Mouse (Mus musculus) gonadal fat pad, adult 2 months (tissue): Measurements from ENCODE around the gene Eml1. TPM values are rescaled to one million over a fixed set of nuclear protein-coding genes. Genes with fewer than 3 reads are reported as not detected.

Experiments used
- DNase-seq: peaks from one replicate; pipeline ENCODE4 v3.0.0-alpha.2; 2012; ENCODE audit warnings: low read depth
- polyA plus RNA-seq: library from polyadenylated mRNA; depleted of rRNA; stranded (reverse); fragments of >200 nt; gene quantifications from 2 replicates; pipeline ENCODE4 v1.2.3, GENCODE M21; 2012; rRNA removed

The Eml1 gene
- polyA plus RNA-seq, 1 experiment, result 34.7 TPM

DNA sequence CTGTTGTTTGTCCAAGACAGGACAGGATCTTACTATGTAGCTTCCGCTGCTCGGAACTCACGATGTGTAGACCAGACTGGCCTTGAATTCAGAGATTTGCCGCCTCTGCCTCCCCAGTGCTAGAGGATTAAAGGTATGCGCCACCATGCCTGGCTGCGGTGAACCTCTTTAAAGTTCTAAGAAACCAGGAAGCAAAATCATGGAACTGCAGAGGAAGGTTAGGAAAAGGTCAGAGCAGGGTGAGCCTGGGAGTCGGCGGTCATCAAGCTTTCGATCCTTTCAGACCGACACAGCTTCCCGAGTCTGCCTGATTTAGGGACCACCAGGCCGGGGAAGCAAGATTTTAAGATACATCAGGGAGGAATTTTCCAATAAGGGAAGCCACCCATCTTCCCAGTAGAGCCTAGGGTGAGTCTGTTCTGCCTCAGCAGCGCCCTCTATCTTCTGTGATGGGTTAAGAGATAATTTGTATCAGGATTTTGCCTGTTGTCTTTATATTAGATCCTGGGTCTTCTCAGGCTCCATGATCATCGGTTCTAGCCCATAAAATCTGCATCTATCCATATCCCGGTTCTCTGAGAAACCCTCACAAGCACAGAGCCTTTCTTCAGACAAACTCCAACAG is 176.6 kb downstream of the Eml1 start:
- no peak for DNase-seq

DNA sequence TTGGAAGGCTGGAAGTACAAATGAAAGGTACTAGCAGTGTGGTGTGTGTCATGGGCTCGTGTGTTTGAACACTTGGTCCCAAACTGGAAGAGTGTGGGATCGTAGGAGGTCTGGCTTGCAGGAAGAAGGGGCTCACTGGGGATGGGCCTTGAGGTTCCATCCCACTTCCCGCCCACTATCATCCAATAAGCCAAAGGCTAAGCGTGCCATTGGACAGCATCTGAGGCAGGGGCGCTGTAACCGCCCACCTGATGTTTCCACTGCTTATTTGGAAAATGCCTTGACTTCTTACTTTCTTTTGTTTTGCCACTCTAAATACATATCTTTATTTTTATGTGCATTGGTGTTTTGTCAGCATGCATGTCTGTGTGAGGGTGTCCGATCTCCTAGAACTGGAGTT is 181.0 kb downstream of the Eml1 start:
- no peak for DNase-seq

DNA sequence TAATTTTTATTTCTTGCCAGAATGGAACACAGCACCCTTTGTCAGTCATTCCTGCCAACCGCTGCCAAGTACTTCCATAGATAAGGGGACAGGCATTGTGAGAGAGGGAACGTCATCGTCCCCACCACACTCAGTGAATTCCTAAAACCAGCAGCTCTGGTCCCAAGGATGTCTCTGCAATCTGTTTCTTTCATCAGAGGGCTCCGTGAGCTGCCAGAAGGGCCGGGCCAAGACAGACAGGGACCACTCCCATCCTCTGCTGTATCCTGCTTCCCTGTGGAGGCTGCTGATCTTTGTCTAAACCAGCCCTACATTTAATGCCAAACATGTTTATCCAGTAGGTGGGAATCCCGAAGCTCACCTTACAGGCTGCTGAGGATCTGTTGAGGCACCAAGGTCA is 182.3 kb downstream of the Eml1 start:
- no peak for DNase-seq

DNA sequence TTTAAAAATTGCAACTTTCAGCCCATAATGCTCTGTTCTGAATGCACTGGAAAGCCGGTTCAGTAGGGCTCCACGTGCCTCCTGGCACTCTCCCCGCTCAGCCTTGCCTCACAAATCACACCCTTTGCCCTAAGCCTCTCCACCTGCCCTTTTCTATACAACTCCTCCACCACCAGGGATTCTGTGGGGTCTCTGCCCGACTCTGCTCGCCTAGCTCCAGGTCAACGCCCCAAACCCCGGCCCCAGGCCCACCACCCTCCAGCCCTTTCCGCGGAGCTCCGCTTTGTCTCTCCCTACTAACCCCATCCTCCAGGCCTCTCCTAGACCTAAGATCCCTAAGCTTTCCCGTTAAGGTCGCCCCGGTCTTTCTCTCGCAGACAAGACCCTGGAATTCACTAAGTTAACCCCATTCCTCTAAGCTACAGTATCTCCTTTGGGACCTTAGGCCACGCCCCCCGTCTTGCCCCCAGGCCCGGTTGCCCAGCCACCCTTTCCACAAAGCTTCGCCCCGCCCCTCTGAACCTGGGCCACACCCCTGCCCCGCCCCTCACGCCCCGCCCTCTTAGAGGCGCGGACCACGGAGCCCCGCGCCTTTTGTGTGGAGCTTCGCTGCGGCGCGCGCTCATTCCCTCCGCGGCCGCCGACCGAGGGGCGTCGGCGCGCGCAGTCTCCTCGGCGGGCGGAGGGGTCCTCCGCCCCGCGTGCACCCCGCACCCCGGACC is 183.5 kb downstream of the Eml1 start, which contains the start of gene Evl:
Evl (plus strand) TSS at position 601 of the 722 bp plus-strand sequence.
- DNase-seq, result no peak

DNA sequence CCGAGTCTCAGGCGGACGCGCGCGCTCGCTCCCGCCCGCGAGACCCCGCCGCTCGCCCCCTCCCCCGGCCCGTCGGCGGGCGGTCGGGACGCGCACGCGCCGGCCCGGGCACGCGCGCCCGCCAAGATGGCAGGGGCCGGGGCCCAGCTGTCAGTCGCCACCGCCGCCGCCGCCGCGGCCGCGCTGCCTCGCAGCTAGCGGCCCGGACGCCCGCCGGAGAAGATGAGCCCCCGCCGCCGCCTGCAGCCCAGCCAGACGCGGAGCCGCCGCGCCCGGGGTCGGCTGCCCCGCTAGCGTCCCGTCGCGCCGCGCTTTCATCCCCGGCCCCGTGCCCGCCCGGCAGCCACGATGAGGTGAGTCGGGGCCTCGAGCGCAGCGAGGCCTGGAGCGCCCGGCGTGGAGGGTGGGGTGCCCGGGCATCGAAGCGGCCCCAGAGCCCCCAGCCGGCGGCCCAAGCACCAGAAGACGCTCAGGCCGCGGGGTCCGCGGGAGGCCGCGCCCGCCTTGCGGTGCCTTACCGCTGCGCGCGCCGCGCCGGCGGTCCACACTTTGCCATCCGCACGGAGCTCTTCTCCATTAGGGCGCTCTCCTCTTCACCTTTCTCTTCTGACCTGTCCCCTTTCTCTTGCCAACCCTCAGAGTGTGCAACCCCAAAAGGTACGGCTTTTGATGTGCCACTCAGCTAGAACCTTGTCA is 184.3 kb downstream of the Eml1 start:
- no peak for DNase-seq

DNA sequence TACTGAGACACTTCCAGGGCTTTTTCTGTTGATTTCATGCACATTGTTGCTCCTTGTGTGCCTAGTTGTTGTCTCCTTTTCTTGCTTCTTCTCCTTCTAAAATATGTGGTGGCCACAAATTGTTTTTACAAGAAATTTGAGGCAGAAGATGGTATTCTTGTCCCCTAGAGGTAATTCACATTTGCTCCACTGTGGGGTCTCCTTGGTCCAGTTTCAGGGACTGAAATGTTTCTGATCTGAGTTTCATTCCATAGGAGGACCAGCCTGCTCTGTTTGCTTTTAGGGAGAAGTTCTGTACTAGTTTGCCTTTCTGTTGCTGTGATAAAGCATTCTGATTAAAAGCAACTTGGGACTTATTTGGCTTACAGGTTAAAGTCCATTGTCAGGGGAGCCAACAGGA is 187.4 kb downstream of the Eml1 start:
- no peak for DNase-seq

DNA sequence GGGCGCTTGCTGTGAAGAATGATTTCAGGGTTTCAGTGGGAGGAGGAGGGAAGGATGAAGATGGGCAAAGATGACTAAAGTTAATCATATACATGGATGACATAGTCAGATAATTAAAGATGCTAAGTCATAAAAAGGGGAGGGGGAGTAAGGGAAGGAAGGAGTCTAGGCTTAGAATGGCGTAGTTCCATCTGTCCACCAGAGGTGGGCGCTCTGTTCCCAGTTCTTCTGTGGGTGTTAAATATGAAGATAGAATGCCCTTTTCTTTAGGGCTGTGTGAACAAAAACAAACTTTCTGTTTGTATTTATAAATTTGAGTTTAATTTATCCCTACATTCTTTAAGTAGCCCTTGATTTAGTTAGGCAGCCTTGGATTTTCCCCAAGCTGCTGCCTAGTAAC is 192.5 kb downstream of the Eml1 start:
- DNase-seq, result no peak

DNA sequence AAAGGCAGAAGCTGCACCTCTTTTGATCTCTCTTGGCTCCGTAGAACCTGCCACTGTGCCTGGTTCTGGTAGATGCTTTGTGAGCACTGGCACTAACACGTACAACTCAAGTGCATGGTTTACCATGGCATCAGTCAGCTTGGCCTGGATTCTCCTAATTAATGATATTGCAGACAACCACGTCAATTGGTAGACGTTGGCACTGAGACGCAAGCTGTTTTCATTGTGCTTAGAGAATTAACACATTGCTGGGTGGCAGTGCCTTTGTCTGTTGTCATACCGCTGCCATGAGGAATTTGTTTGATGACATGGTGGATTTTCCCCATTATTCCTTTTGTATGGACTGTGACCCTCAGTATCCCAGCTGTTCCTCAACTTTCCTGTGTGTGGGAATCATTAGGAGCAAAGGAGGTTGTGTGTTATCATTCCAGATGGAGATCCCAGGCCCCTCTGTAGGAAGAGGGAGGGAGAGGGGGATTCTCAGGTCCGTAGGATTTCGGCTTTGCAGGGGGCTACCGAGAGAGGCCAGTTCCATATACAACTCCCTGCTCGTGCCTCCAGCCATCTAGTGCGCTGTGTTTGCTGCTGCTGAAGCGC is 194.3 kb downstream of the Eml1 start:
- DNase-seq, result no peak

DNA sequence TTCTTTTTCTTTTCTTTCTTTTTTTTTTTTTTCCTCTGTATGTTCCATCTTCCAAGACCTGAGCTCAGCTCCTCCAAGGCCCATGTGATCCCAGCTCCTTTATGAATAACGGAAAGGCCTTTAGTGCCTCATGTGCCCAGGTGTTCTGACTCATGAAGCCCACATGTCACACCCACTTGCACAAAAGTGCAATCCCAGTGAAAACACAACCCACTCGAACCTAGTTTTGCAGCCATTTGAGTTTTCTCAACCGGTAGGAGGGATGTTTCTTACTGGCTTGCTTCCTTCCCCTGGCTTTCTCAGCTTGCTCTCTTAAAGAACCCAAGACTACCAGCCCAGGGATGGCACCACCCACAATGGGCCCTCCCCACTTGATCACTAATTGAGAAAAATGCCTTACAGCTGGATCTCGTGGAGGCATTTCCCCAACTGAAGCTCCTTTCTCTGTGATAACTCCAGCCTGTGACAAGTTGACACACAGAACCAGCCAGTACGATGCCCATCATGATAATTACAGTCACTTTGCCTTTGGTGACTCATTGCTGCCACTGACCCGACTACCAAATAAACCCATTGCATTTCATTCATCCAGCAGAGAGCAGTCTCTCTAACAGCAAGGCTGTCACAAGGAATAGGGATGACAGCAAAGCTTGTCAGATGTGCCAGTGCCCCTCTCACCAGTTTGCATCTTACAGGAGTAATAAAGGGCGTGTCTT is 208.6 kb downstream of the Eml1 start:
- DNase-seq, result no peak

DNA sequence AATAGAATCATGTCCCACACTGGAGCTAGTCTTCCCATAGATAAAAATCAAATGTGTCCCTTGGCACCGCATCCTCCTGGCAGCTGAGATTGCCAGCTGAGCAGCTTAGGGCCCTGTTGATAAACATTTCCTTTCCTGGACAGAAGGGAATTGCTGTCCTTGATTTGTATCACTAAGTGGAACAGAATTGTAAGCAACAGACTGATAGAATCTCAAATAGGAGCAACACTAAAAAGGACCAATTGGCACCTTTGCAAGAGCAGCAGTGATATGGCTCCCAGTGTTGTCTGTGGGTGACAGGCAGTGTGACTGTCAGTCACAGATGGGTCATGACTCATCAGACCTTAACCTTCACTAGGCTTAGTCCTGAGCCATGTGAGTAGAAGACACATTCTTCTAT is 213.0 kb downstream of the Eml1 start:
- no peak for DNase-seq

Other genes starting within 250 kb of the Eml1 start
- gene Setd3, start 191.6 kb upstream of the Eml1 start, polyA plus RNA-seq, result 36.8 and 38.3 TPM in 2 replicates
- 11.0 and 15.5 TPM in 2 replicates for gene Ccnk, start 191.4 kb upstream of the Eml1 start, polyA plus RNA-seq
- gene Ccdc85c, start 95.5 kb upstream of the Eml1 start, polyA plus RNA-seq, result 13.0 and 15.6 TPM in 2 replicates
- 2.1 and 2.2 TPM in 2 replicates for gene Hhipl1, start 64.7 kb upstream of the Eml1 start, polyA plus RNA-seq
- 4.6 and 4.9 TPM in 2 replicates for gene Cyp46a1, start 36.6 kb upstream of the Eml1 start, polyA plus RNA-seq
- gene Evl, start 183.8 kb downstream of the Eml1 start, polyA plus RNA-seq, result 27.2 and 33.3 TPM in 2 replicates